Mouse (Mus musculus): ENCODE results near the gene Glcci1.

- TF ChIP-seq CTCF (conservative IDR thresholded peaks at IDR 0.05; ENCODE audit: low read length) (no peak), NANOG (IDR thresholded peaks at IDR 0.05; ENCODE audit: borderline replicate concordance, low read length) (no peak)
Observed at GRCm38 (mm10) chr6:8551155-8551554, 41.8 kb downstream of the Glcci1 start.
